Mouse (Mus musculus): ENCODE measurements at regions not wholly inside any gene's neighbourhood (a gene's known extent, or its start where the extent isn't known, plus 50 kb on each side); places are given as distances from the start of the nearest gene placed in this dataset.

DNA sequence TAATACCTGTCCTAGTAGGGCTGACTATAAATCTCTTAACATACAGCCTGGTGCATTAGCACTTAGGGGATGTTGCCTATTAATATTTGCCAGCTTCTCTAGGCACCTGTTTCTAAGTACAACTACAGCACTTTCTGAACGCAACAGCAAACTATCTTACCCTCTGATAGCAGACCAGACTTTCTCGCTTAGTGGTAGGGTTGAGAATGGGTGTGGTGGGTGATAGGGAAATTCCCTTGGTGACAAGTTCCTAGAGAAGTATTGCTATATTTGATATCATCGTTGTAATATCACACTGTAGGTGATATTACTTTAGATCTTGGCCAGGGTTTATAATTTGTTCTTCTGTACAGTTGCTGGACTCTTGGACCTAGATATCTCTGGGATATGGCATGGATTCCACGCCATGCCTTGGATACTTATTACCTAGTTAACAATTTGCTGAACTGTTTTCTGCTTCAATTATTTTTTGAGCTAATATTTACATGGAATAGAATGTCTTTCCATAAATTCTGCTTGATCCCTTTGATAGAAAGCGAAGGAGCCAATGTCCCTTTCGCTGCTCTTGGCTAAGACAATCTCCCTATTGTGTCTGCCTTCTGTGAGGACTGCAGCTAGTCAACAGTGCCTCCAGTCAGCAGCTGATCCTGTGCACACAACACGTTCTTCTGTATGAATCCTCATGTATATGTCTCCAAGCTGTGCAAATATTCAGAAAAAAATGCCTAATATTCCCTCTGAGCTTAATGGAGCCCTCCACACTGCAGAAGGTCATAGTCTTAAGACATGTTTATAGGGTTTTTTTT is 269.0 kb upstream of the Pik3r1 start:
- no peak overlapping the region for H3K4me3 ChIP-seq (ENCODE audit: low read depth, low read length)
- ATAC-seq, result no peak
- H3K36me3 ChIP-seq (ENCODE audit: control insufficient read depth, insufficient read depth, low read length), result no peaks in the 10 kb centered on the region
- no peak overlapping the region for H3K9ac ChIP-seq (ENCODE audit: low read depth, low read length)
- H3K27ac ChIP-seq (ENCODE audit: low read length), result no peak overlapping the region
- 83% methylated on average over 7 of the region's 7 CpGs for WGBS
- H3K4me1 ChIP-seq (ENCODE audit: control insufficient read depth, insufficient read depth, low read length), result no peaks in the 10 kb centered on the region
- H3K9me3 ChIP-seq (replicated peaks; ENCODE audit: control insufficient read depth, low read length, poor library complexity, severe bottlenecking), result no peaks in the 10 kb centered on the region
- no peaks in the 10 kb centered on the region for H3K27me3 ChIP-seq (ENCODE audit: control insufficient read depth, insufficient read depth, low read depth, low read length)
- H3K4me2 ChIP-seq (ENCODE audit: low read length), result no peak overlapping the region

DNA sequence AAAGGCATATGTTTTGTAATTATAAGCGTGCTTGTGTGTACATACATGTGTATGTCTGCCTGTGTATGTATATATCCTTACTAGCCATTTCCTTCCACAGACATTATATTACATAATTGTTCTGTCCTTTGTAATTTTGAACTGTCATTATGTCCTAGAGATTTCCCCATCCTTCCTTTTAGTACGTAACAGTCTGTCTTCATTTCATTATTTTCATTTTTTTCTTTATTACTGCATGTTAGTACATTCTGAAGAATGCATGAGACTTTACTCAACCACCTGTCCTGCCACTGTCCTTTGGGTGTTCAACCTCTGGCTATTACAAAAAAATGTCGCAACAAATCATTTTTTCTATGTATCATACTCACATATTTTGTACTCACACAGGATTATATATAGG is 292.2 kb upstream of the Pik3r1 start:
- H3K4me1 ChIP-seq (ENCODE audit: control insufficient read depth, insufficient read depth, low read length), result no peaks in the 10 kb centered on the region
- no peak for ATAC-seq
- H3K27ac ChIP-seq (ENCODE audit: low read length), result no peak overlapping the region
- H3K36me3 ChIP-seq (ENCODE audit: control insufficient read depth, insufficient read depth, low read length), result no peaks in the 10 kb centered on the region
- no peak overlapping the region for H3K4me2 ChIP-seq (ENCODE audit: low read length)
- H3K9ac ChIP-seq (ENCODE audit: low read depth, low read length), result no peak overlapping the region
- WGBS, result 95% methylated on average over 3 of the region's 3 CpGs
- no peaks in the 10 kb centered on the region for H3K27me3 ChIP-seq (ENCODE audit: control insufficient read depth, insufficient read depth, low read depth, low read length)
- no peak overlapping the region for H3K4me3 ChIP-seq (ENCODE audit: low read depth, low read length)
- no peaks in the 10 kb centered on the region for H3K9me3 ChIP-seq (replicated peaks; ENCODE audit: control insufficient read depth, low read length, poor library complexity, severe bottlenecking)

DNA sequence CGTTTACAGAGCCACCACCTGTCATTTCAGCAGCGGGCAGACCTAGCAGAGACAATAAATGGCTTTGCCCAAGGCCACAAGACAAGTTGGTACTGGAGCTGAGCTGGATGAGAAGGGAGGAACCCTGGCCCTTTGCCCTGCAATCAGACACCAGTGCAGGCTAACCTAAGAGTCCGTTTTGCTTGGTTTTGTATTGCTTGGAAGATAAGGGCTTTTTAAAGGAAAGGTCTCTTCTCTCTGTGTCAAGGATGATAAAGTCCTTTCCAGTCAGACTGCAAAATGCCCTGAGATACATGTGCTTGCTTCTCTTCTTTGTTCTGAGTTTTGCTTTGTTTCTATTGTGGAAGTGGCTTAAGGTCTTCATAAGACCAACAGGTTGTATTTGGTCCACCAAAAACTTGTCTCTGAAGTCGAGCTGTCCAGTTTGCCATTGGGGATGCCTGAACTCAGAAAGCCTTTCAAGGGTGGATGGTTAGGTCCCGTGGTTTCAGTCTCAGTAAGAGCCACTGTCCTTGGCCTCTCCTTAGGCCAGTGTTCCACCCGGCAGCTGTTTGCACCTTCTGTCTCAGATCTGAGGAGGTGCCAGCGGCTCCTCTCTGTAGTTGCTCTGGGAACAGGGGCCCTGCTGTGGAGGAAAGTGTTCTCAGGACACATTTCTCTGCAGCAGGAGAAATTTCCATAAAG is 296.7 kb upstream of the Pik3r1 start:
- WGBS, result 73% methylated on average over 7 of the region's 7 CpGs
- Histone ChIP-seq H3K4me3 (ENCODE audit: low read depth, low read length) (no peak overlapping the region), H3K4me1 (ENCODE audit: control insufficient read depth, insufficient read depth, low read length) (no peaks in the 10 kb centered on the region), H3K36me3 (ENCODE audit: control insufficient read depth, insufficient read depth, low read length) (no peaks in the 10 kb centered on the region), H3K27me3 (ENCODE audit: control insufficient read depth, insufficient read depth, low read depth, low read length) (no peaks in the 10 kb centered on the region), H3K4me2 (ENCODE audit: low read length) (no peak overlapping the region), H3K27ac (ENCODE audit: low read length) (no peak overlapping the region), H3K9ac (ENCODE audit: low read depth, low read length) (no peak overlapping the region), H3K9me3 (replicated peaks; ENCODE audit: control insufficient read depth, low read length, poor library complexity, severe bottlenecking) (no peaks in the 10 kb centered on the region)
- no peak for ATAC-seq

DNA sequence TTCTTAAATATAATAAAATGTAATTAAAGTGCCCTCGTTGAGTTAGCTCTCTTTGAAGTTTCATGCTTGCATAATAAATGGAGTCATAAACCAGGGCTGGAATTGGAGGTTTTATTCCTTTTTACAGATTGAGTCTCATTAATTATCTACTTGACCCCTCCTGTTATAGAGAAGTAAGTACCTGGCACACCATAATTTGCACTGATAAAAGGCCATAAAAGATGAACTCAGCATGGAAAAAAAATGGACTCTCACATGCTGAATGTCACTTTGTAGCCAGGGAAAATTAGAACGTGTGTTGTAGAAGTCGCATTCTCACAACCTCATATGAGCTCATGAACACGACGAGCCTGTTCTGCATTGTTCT is 297.2 kb upstream of the Pik3r1 start:
- Histone ChIP-seq H3K36me3 (ENCODE audit: control insufficient read depth, insufficient read depth, low read length) (no peaks in the 10 kb centered on the region), H3K4me1 (ENCODE audit: control insufficient read depth, insufficient read depth, low read length) (no peaks in the 10 kb centered on the region), H3K9me3 (replicated peaks; ENCODE audit: control insufficient read depth, low read length, poor library complexity, severe bottlenecking) (no peaks in the 10 kb centered on the region), H3K9ac (ENCODE audit: low read depth, low read length) (no peak overlapping the region), H3K27ac (ENCODE audit: low read length) (no peak overlapping the region), H3K4me3 (ENCODE audit: low read depth, low read length) (no peak overlapping the region), H3K4me2 (ENCODE audit: low read length) (no peak overlapping the region), H3K27me3 (ENCODE audit: control insufficient read depth, insufficient read depth, low read depth, low read length) (no peaks in the 10 kb centered on the region)
- ATAC-seq, result no peak
- 72% methylated on average over 5 of the region's 5 CpGs for WGBS

DNA sequence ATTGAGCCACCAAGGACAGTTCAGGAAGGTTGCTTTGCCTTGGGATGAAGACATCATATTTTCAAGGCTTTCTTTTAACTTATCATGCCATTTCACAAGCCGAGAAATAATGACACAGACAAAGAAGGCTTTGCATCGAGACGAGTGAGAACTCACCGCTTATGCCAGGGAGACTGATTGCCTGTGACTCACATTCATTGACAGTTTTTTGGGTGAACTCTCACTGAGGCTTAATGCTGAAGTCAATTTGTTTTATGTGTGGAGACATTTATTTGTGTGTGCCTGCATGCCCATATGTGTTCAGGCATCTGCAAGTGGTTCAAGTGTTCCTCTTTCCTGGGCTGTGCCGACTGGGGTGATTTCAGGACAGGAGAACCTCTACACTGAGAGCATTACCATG is 297.8 kb upstream of the Pik3r1 start:
- H3K9ac ChIP-seq (ENCODE audit: low read depth, low read length), result no peak overlapping the region
- H3K36me3 ChIP-seq (ENCODE audit: control insufficient read depth, insufficient read depth, low read length), result no peaks in the 10 kb centered on the region
- no peaks in the 10 kb centered on the region for H3K9me3 ChIP-seq (replicated peaks; ENCODE audit: control insufficient read depth, low read length, poor library complexity, severe bottlenecking)
- no peaks in the 10 kb centered on the region for H3K27me3 ChIP-seq (ENCODE audit: control insufficient read depth, insufficient read depth, low read depth, low read length)
- WGBS, result 86% methylated on average over 5 of the region's 5 CpGs
- H3K4me2 ChIP-seq (ENCODE audit: low read length), result no peak overlapping the region
- H3K27ac ChIP-seq (ENCODE audit: low read length), result no peak overlapping the region
- H3K4me3 ChIP-seq (ENCODE audit: low read depth, low read length), result no peak overlapping the region
- no peaks in the 10 kb centered on the region for H3K4me1 ChIP-seq (ENCODE audit: control insufficient read depth, insufficient read depth, low read length)
- no peak for ATAC-seq

DNA sequence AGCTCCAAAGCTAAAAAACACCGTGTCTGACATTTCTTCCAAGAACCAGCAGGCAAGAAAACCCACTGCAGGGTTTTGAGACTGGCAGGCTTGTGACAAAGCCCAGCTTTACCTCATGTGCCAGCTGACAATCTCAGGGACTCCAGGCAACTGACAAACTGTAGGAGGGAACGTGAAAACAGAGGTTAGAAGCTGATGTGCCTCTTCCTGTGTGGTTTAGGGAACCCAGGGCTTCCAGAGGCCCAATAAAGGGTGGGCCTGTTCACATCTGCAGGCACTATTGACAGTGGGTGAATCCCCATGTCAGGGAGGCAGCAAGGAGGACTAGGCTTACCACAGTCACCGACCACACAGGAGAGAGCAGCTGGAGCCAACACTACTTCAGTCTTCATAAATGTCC is 302.7 kb upstream of the Pik3r1 start:
- no peaks in the 10 kb centered on the region for H3K9me3 ChIP-seq (replicated peaks; ENCODE audit: control insufficient read depth, low read length, poor library complexity, severe bottlenecking)
- no peaks in the 10 kb centered on the region for H3K27me3 ChIP-seq (ENCODE audit: control insufficient read depth, insufficient read depth, low read depth, low read length)
- no peak for ATAC-seq
- H3K9ac ChIP-seq (ENCODE audit: low read depth, low read length), result no peak overlapping the region
- H3K27ac ChIP-seq (ENCODE audit: low read length), result no peak overlapping the region
- H3K36me3 ChIP-seq (ENCODE audit: control insufficient read depth, insufficient read depth, low read length), result no peaks in the 10 kb centered on the region
- H3K4me2 ChIP-seq (ENCODE audit: low read length), result no peak overlapping the region
- WGBS, result 61% methylated on average over 3 of the region's 3 CpGs
- no peak overlapping the region for H3K4me3 ChIP-seq (ENCODE audit: low read depth, low read length)
- H3K4me1 ChIP-seq (ENCODE audit: control insufficient read depth, insufficient read depth, low read length), result no peaks in the 10 kb centered on the region

DNA sequence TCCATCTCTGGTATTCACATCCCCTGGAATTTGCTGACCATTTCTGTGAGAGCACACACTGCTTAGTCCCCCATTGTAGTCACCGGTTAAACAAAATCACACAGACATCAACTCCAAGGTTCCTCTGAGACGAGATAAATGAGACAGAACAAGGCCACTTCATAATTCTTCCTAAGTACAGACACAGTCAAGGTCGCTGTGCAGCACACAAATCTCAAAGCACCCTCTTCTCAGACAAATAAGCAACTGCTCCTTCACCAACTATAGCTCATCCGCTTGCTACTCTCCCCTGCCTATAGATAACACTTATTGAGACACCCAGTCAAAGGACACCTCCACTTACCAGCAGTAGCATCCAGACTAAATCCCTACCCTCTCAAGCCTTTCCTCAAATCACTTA is 304.3 kb upstream of the Pik3r1 start:
- ATAC-seq, result no peak
- Histone ChIP-seq H3K4me2 (ENCODE audit: low read length) (no peak overlapping the region), H3K36me3 (ENCODE audit: control insufficient read depth, insufficient read depth, low read length) (no peaks in the 10 kb centered on the region), H3K27me3 (ENCODE audit: control insufficient read depth, insufficient read depth, low read depth, low read length) (no peaks in the 10 kb centered on the region), H3K27ac (ENCODE audit: low read length) (no peak overlapping the region), H3K9me3 (replicated peaks; ENCODE audit: control insufficient read depth, low read length, poor library complexity, severe bottlenecking) (no peaks in the 10 kb centered on the region), H3K4me3 (ENCODE audit: low read depth, low read length) (no peak overlapping the region), H3K4me1 (ENCODE audit: control insufficient read depth, insufficient read depth, low read length) (no peaks in the 10 kb centered on the region), H3K9ac (ENCODE audit: low read depth, low read length) (no peak overlapping the region)
- WGBS, result 87% methylated on average over 4 of the region's 4 CpGs

DNA sequence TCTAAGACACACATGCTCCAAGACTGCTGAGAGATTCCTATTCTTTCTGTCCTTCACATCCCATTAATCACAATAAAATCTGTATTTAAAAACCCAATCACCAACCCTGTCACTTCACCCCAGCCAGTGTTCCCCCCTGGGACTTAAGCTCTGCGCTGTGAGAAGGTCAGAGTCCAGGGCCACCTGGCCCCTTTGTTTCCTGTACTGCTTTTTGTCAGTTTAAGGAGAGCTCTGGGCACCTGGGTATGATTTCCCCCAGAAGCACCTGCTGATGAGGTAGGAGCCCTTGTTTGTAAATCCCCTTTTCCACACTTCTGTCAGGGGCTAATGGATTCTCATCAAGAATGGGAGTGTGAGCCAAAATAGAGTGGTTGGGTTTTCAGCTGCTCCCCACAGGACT is 319.7 kb upstream of the Pik3r1 start:
- Histone ChIP-seq H3K36me3 (ENCODE audit: control insufficient read depth, insufficient read depth, low read length) (no peaks in the 10 kb centered on the region), H3K4me2 (ENCODE audit: low read length) (no peak overlapping the region), H3K4me1 (ENCODE audit: control insufficient read depth, insufficient read depth, low read length) (no peaks in the 10 kb centered on the region), H3K9me3 (replicated peaks; ENCODE audit: control insufficient read depth, low read length, poor library complexity, severe bottlenecking) (no peaks in the 10 kb centered on the region), H3K4me3 (ENCODE audit: low read depth, low read length) (no peak overlapping the region), H3K27me3 (ENCODE audit: control insufficient read depth, insufficient read depth, low read depth, low read length) (no peaks in the 10 kb centered on the region), H3K9ac (ENCODE audit: low read depth, low read length) (no peak overlapping the region), H3K27ac (ENCODE audit: low read length) (no peak overlapping the region)
- no peak for ATAC-seq
- 57% methylated on average over 1 of the region's 1 CpGs for WGBS

DNA sequence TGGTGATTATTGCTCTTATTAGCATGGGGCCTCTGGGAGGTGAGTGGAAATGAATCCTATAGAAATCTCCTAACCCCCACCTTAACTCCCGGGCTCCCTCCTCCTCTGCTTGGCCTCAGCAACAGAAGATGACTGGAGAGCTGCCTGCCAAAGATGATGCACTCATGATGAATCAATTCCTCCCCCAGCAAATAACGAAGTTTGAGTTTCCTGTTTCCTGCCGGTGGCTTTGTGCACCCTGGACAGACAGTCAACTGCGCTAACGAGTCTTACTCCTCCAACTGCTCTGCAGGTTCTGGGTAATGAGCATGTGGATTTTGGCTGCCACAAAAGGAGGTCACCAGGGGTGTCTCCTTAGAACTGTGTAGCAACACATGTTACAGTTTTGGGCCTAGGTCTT is 321.5 kb upstream of the Pik3r1 start:
- H3K9me3 ChIP-seq (replicated peaks; ENCODE audit: control insufficient read depth, low read length, poor library complexity, severe bottlenecking), result no peaks in the 10 kb centered on the region
- no peak overlapping the region for H3K27ac ChIP-seq (ENCODE audit: low read length)
- H3K4me2 ChIP-seq (ENCODE audit: low read length), result no peak overlapping the region
- ATAC-seq, result no peak
- no peak overlapping the region for H3K4me3 ChIP-seq (ENCODE audit: low read depth, low read length)
- H3K4me1 ChIP-seq (ENCODE audit: control insufficient read depth, insufficient read depth, low read length), result no peaks in the 10 kb centered on the region
- 55% methylated on average over 5 of the region's 5 CpGs for WGBS
- H3K36me3 ChIP-seq (ENCODE audit: control insufficient read depth, insufficient read depth, low read length), result no peaks in the 10 kb centered on the region
- no peak overlapping the region for H3K9ac ChIP-seq (ENCODE audit: low read depth, low read length)
- no peaks in the 10 kb centered on the region for H3K27me3 ChIP-seq (ENCODE audit: control insufficient read depth, insufficient read depth, low read depth, low read length)

Data from midbrain, embryonic 16.5 days (tissue).